Mouse (Mus musculus) embryo, embryonic 10 days (tissue): ENCODE data around the gene Triap1.
"Not testable (repeated sequence)": the region's sequence is repeated elsewhere in the genome, so short reads cannot be mapped to it uniquely, and the experiment has no call there.

Source experiments
- DNase-seq: peaks from one replicate; pipeline ENCODE4 v3.0.0-alpha.2; 2015; ENCODE audit warnings: low spot score

Triap1 gene

GRCm38 (mm10) chr5:115340577-115341313, at the start of gene Triap1, which contains the start of gene Gatc:
Triap1 (plus strand) TSS chr5:115341225.
Gatc (minus strand) TSS chr5:115341178.
- DNase-seq, result peak; percentile 96

GRCm38 (mm10) chr5:115294173-115294572, 46.9 kb upstream of the Triap1 start:
- no peak for DNase-seq

GRCm38 (mm10) chr5:115296347-115296746, 44.7 kb upstream of the Triap1 start:
- DNase-seq, result no peak

GRCm38 (mm10) chr5:115300035-115300744, 40.8 kb upstream of the Triap1 start:
- peak; percentile 84 for DNase-seq

- peak; percentile 100 for DNase-seq
These were observed 40.0 kb upstream of the Triap1 start, which contains the start of gene Dynll1 for GRCm38 (mm10) chr5:115300792-115301614. Dynll1 (minus strand) TSS chr5:115300999.

- DNase-seq, result no peak
These were observed 39.4 kb upstream of the Triap1 start for GRCm38 (mm10) chr5:115301615-115302014.

- not testable (repeated sequence) for DNase-seq
These were observed 38.8 kb upstream of the Triap1 start for GRCm38 (mm10) chr5:115302190-115302589.

- no peak for DNase-seq
These were observed 28.7 kb upstream of the Triap1 start for GRCm38 (mm10) chr5:115312354-115312753.

- no peak for DNase-seq
These were observed 28.0 kb upstream of the Triap1 start for GRCm38 (mm10) chr5:115312816-115313667.

GRCm38 (mm10) chr5:115313668-115313943, 27.4 kb upstream of the Triap1 start:
- no peak for DNase-seq

- DNase-seq, result peak; percentile 39
These were observed 23.9 kb upstream of the Triap1 start for GRCm38 (mm10) chr5:115316968-115317644.

- peak; percentile 87 for DNase-seq
These were observed 23.2 kb upstream of the Triap1 start for GRCm38 (mm10) chr5:115317645-115318328.

- peak; percentile 91 for DNase-seq
These were observed 21.8 kb upstream of the Triap1 start for GRCm38 (mm10) chr5:115319004-115319940.

GRCm38 (mm10) chr5:115326256-115326831, 14.7 kb upstream of the Triap1 start:
- DNase-seq, result no peak

- DNase-seq, result peak; percentile 95
These were observed 14.0 kb upstream of the Triap1 start, which contains the start of gene Srsf9 for GRCm38 (mm10) chr5:115326875-115327609. Srsf9 (plus strand) TSS chr5:115327177.

- DNase-seq, result peak; percentile 56
These were observed 13.1 kb upstream of the Triap1 start for GRCm38 (mm10) chr5:115327610-115328548.

GRCm38 (mm10) chr5:115330955-115331354, 10.1 kb upstream of the Triap1 start:
- DNase-seq, result no peak
